In genomic region chr17:5878878-5879277, GRCm38 (mm10) we compare ENCODE assay signal across 25 mouse cellular contexts.
"Had no signal": no experiment of that assay in that cellular context is flagged by ENCODE, and none has a peak within 500 bp of the region (broad histone marks: within the 10 kb centered on the region; RNA-seq: fewer than 3 reads in every experiment).

No protein-coding gene starts in this region.

- H3K36me3 ChIP-seq: heart, embryonic 13.5 days; heart, embryonic 15.5 days; hindbrain, embryonic 13.5 days; hindbrain, embryonic 15.5 days; kidney, embryonic 15.5 days; limb, embryonic 13.5 days; limb, embryonic 15.5 days had no signal

- H3K9me3 ChIP-seq: heart, embryonic 13.5 days; heart, embryonic 15.5 days; hindbrain, embryonic 13.5 days; hindbrain, embryonic 15.5 days; kidney, embryonic 15.5 days; limb, embryonic 13.5 days; limb, embryonic 15.5 days had no signal

- H3K27me3 ChIP-seq: heart, embryonic 13.5 days; heart, embryonic 15.5 days; hindbrain, embryonic 13.5 days; hindbrain, embryonic 15.5 days; kidney, embryonic 15.5 days; limb, embryonic 13.5 days; limb, embryonic 15.5 days had no signal

- H3K4me3 ChIP-seq: heart, embryonic 13.5 days; heart, embryonic 15.5 days; hindbrain, embryonic 13.5 days; hindbrain, embryonic 15.5 days; kidney, embryonic 15.5 days; limb, embryonic 13.5 days; limb, embryonic 15.5 days had no signal

- H3K4me2 ChIP-seq: heart, embryonic 11.5 days; heart, embryonic 13.5 days; heart, embryonic 15.5 days; hindbrain, embryonic 13.5 days; hindbrain, embryonic 15.5 days; kidney, embryonic 15.5 days; limb, embryonic 13.5 days; limb, embryonic 15.5 days had no signal

- ATAC-seq: forebrain, postnatal 0 days; hindbrain, postnatal 0 days; intestine, embryonic 16.5 days had no signal

- H3K27ac ChIP-seq: heart, embryonic 13.5 days; heart, embryonic 15.5 days; hindbrain, embryonic 13.5 days; hindbrain, embryonic 15.5 days; hindbrain, postnatal 0 days; kidney, embryonic 15.5 days; kidney, postnatal 0 days; limb, embryonic 13.5 days; limb, embryonic 15.5 days had no signal

- H3K9ac ChIP-seq: forebrain, postnatal 0 days; heart, embryonic 13.5 days; heart, embryonic 15.5 days; hindbrain, embryonic 13.5 days; hindbrain, embryonic 15.5 days; kidney, embryonic 15.5 days; limb, embryonic 13.5 days; limb, embryonic 15.5 days had no signal

- DNase-seq: forebrain, postnatal 0 days; gastrocnemius, postnatal 14 days; gastrocnemius, postnatal 36 days; heart, adult 18-20 months; heart, postnatal 14 days; heart, postnatal 36 days; kidney, adult 11 months; kidney, adult 2 months; kidney, adult 9 months; kidney, postnatal 14 days; kidney, postnatal 36 days; layer of hippocampus, adult 9-11 months; layer of hippocampus, postnatal 36 days; left cerebral cortex, postnatal 4 days had no signal

- H3K4me1 ChIP-seq: hindbrain, embryonic 13.5 days; hindbrain, embryonic 15.5 days had no signal
